Mouse (Mus musculus) CH12.LX (cell line): ENCODE results near the gene Cep41. TPM values are rescaled to one million over a fixed set of nuclear protein-coding genes. Genes with fewer than 3 reads are reported as not detected.

ENCODE experiments used
- DNase-seq: peaks from one replicate; pipeline ENCODE4 v3.0.0-alpha.2; 2013; ENCODE audit errors: extremely low read depth
- H3K27ac ChIP-seq: 2 replicates; pipeline ENCODE4 v1.5.1; 2012; ENCODE audit warnings: low read depth, mild to moderate bottlenecking, control low read depth, moderate library complexity; ENCODE audit not compliant: insufficient read depth
- H3K27me3 ChIP-seq: replicated peaks from 2 replicates; pipeline ENCODE3; 2012; ENCODE audit warnings: inconsistent platforms
- H3K36me3 ChIP-seq, 2 experiments: replicated peaks in 1 of 2; 2 replicates each; pipeline versions ENCODE3 to v1.6.1; 2012; ENCODE audit warnings: inconsistent platforms in 1 of 2, low read length in 1 of 2, mild to moderate bottlenecking in 1 of 2, mixed read lengths in 1 of 2, moderate library complexity in 1 of 2; ENCODE audit not compliant: control insufficient read depth in 1 of 2, insufficient read depth in 1 of 2
- H3K4me1 ChIP-seq, 2 experiments: 2 replicates each; pipeline ENCODE4 v1.6.1; 2012; ENCODE audit warnings: inconsistent platforms in 1 of 2, moderate library complexity in 1 of 2; ENCODE audit not compliant: insufficient read depth in 2 of 2, control insufficient read depth in 1 of 2
- H3K4me2 ChIP-seq: 2 replicates; pipeline ENCODE4 v1.6.1; 2012; ENCODE audit warnings: low read depth, mild to moderate bottlenecking, control low read depth; ENCODE audit not compliant: poor library complexity, insufficient read depth, severe bottlenecking
- H3K4me3 ChIP-seq, 3 experiments: fragments of 150-350 bp in 1 of 3; sonication (generic) in 1 of 3; replicated peaks in 1 of 3; 2 replicates each; pipeline versions ENCODE3 to v1.5.1; 2011 to 2012; ENCODE audit warnings: low read depth in 2 of 3, low read length in 2 of 3, mild to moderate bottlenecking in 2 of 3, moderate library complexity in 2 of 3, control low read depth in 1 of 3, improper control_type of control experiment in 1 of 3, inconsistent platforms in 1 of 3, mixed read lengths in 1 of 3; ENCODE audit not compliant: poor library complexity in 1 of 3
- H3K79me2 ChIP-seq: replicated peaks from 2 replicates; pipeline ENCODE4 v1.6.1; 2012; ENCODE audit warnings: mild to moderate bottlenecking, moderate library complexity; ENCODE audit not compliant: control insufficient read depth, poor library complexity, insufficient read depth, severe bottlenecking; ENCODE audit errors: extremely low read depth
- H3K9ac ChIP-seq: 2 replicates; pipeline ENCODE4 v1.6.1; 2012; ENCODE audit warnings: low read depth, mild to moderate bottlenecking, control low read depth, moderate library complexity; ENCODE audit not compliant: insufficient read depth
- H3K9me3 ChIP-seq: replicated peaks from 2 replicates; pipeline ENCODE3; 2012; ENCODE audit warnings: low read length, inconsistent platforms, mixed read lengths
- CHD1 ChIP-seq: IDR thresholded peaks from 2 replicates; pipeline ENCODE4 v1.6.1; 2012; ENCODE audit warnings: low read depth, low read length, improper control_type of control experiment, inconsistent platforms
- CTCF ChIP-seq, 2 experiments: IDR thresholded peaks in 1 of 2; conservative IDR thresholded peaks in 1 of 2; 2 replicates each; pipeline ENCODE4 v1.5.1; 2011 to 2012; ENCODE audit warnings: low read depth in 2 of 2, low read length in 2 of 2, improper control_type of control experiment in 1 of 2, inconsistent platforms in 1 of 2, mild to moderate bottlenecking in 1 of 2, moderate library complexity in 1 of 2
- ELF1 ChIP-seq: IDR thresholded peaks from 2 replicates; pipeline ENCODE4 v1.6.1; 2014; ENCODE audit warnings: low read depth, mild to moderate bottlenecking, inconsistent platforms, low read length, improper control_type of control experiment
- IRF4 ChIP-seq: IDR thresholded peaks from 2 replicates; pipeline ENCODE4 v1.6.1; 2014; ENCODE audit warnings: low read depth, mild to moderate bottlenecking, inconsistent platforms, low read length, improper control_type of control experiment
- MAFK ChIP-seq: IDR thresholded peaks from 2 replicates; pipeline ENCODE4 v1.6.1; 2011; ENCODE audit warnings: low read length, improper control_type of control experiment; ENCODE audit not compliant: insufficient replicate concordance
- MAX ChIP-seq: IDR thresholded peaks from 2 replicates; pipeline ENCODE4 v1.6.1; 2011; ENCODE audit warnings: low read length, improper control_type of control experiment
- MAZ ChIP-seq: IDR thresholded peaks from 2 replicates; pipeline ENCODE4 v1.6.1; 2012; ENCODE audit warnings: low read depth, mild to moderate bottlenecking, inconsistent platforms, low read length, improper control_type of control experiment, moderate library complexity
- MYC ChIP-seq: IDR thresholded peaks from 2 replicates; pipeline ENCODE4 v1.6.1; 2011; ENCODE audit warnings: low read depth, mild to moderate bottlenecking, improper control_type of control experiment, low read length
- NELFE ChIP-seq: IDR thresholded peaks from 2 replicates; pipeline ENCODE4 v1.6.1; 2011; ENCODE audit warnings: low read depth, low read length, improper control_type of control experiment
- NRF1 ChIP-seq: IDR thresholded peaks from 2 replicates; pipeline ENCODE4 v1.6.1; 2014; ENCODE audit warnings: low read depth, mild to moderate bottlenecking, inconsistent platforms, low read length, improper control_type of control experiment, moderate library complexity
- PAX5 ChIP-seq: IDR thresholded peaks from 2 replicates; pipeline ENCODE4 v1.6.1; 2012; ENCODE audit warnings: low read length, inconsistent platforms, mixed read lengths
- RAD21 ChIP-seq: IDR thresholded peaks from 2 replicates; pipeline ENCODE4 v1.6.1; 2011; ENCODE audit warnings: low read depth, mild to moderate bottlenecking, low read length, improper control_type of control experiment, moderate library complexity
- SMC3 ChIP-seq: IDR thresholded peaks from 2 replicates; pipeline ENCODE4 v1.6.1; 2011; ENCODE audit warnings: low read depth, low read length, improper control_type of control experiment
- TBP ChIP-seq: conservative IDR thresholded peaks from 2 replicates; pipeline ENCODE4 v1.6.1; 2011; ENCODE audit warnings: low read depth, low read length, improper control_type of control experiment
- TCF12 ChIP-seq: IDR thresholded peaks from 2 replicates; pipeline ENCODE4 v1.6.1; 2014; ENCODE audit warnings: low read depth, mild to moderate bottlenecking, inconsistent platforms, low read length, improper control_type of control experiment
- USF2 ChIP-seq: conservative IDR thresholded peaks from 2 replicates; pipeline ENCODE4 v1.6.1; 2011; ENCODE audit warnings: low read depth, low read length, improper control_type of control experiment
- ZC3H11A ChIP-seq: IDR thresholded peaks from 2 replicates; pipeline ENCODE4 v1.6.1; 2012; ENCODE audit warnings: low read depth, mild to moderate bottlenecking, inconsistent platforms, low read length, improper control_type of control experiment
- ZMIZ1 ChIP-seq: IDR thresholded peaks from 2 replicates; pipeline ENCODE4 v1.6.1; 2012; ENCODE audit warnings: low read depth, mild to moderate bottlenecking, inconsistent platforms, low read length, improper control_type of control experiment
- ZNF384 ChIP-seq: IDR thresholded peaks from 2 replicates; pipeline ENCODE4 v1.6.1; 2012; ENCODE audit warnings: low read depth, low read length, improper control_type of control experiment, inconsistent platforms
- dilution Hi-C: fragments of 300-500 bp; cut with MboI; formaldehyde crosslinking; loops from 2 replicates; pipeline ENCODE4 v1.14.3; 2020; ENCODE audit warnings: low sequenced_read_pairs; ENCODE audit not compliant: extremely low pct_unique_long_range_greater_than_20kb, extremely low pct_ligation_motif_present
- in situ Hi-C: fragments of 300-500 bp; cut with MboI; formaldehyde crosslinking; loops from 3 replicates; pipeline ENCODE4 v1.14.3; 2019; ENCODE audit warnings: low sequenced_read_pairs, low pct_ligation_motif_present, low pct_unique_long_range_greater_than_20kb, mixed read lengths
- polyA plus RNA-seq: library from polyadenylated mRNA; unstranded; fragments of >175 nt; gene quantifications from 2 replicates; pipeline ENCODE4 v1.2.1, GENCODE M21; 2012; ENCODE audit warnings: low read depth; ENCODE audit not compliant: insufficient read length
- total RNA-seq, 2 experiments: library from RNA; depleted of rRNA; stranded (reverse); fragments of 300-350 nt in 1 of 2; fragments of >200 nt in 1 of 2; gene quantifications; 2 replicates each; pipeline ENCODE4 v1.2.3; 2012 to 2014

Gene Cep41
- total and polyA plus RNA-seq, 3 experiments = 4.2 to 11.4 (median 8.7) TPM

- Histone ChIP-seq H3K79me2 (no peaks in the 10 kb centered on the region), H3K36me3 (peaks cover 0 to 25% of the 10 kb centered on the region in 2 experiments), H3K9me3 (no peaks in the 10 kb centered on the region), H3K4me1 (no peaks in the 10 kb centered on the region), H3K4me2 (no peak overlapping the region), H3K27ac (no peak overlapping the region), H3K9ac (no peak overlapping the region), H3K27me3 (no peaks in the 10 kb centered on the region), H3K4me3 (no peak overlapping the region)
- in situ Hi-C loops (no loop called here), dilution Hi-C loops (no loop called here)
- TF ChIP-seq MAZ = no peak
- TF ChIP-seq ZNF384 = no peak
- TF ChIP-seq ZMIZ1 = no peak
- TF ChIP-seq NELFE = no peak
- TF ChIP-seq PAX5 = no peak
- TF ChIP-seq CTCF (conservative IDR thresholded peaks at IDR 0.05 in 1 of 2, IDR thresholded peaks at IDR 0.05 in 1 of 2; ENCODE audit: low read depth in 2 of 2, low read length in 2 of 2) = no peak
- no peak for TF ChIP-seq TCF12
- TF ChIP-seq MAFK = no peak
- TF ChIP-seq MYC = no peak
- TF ChIP-seq SMC3 = no peak
- TF ChIP-seq USF2 = no peak
- TF ChIP-seq MAX = no peak
- no peak for TF ChIP-seq CHD1
- DNase-seq = no peak
Observed at GRCm38 (mm10) chr6:30654402-30654859, 39.1 kb downstream of the Cep41 start.

GRCm38 (mm10) chr6:30653518-30653917 lies 40.0 kb downstream of the Cep41 start:
- in situ Hi-C loops = no loop called here

More at GRCm38 (mm10) chr6:30653518-30653917, 40.0 kb downstream of the Cep41 start:
- Histone ChIP-seq H3K79me2 (no peaks in the 10 kb centered on the region), H3K9me3 (no peaks in the 10 kb centered on the region), H3K4me2 (no peak overlapping the region), H3K27ac (no peak overlapping the region), H3K9ac (no peak overlapping the region), H3K4me1 (no peaks in the 10 kb centered on the region), H3K4me3 (no peak overlapping the region), H3K27me3 (no peaks in the 10 kb centered on the region), H3K36me3 (peaks cover 0 to 19% of the 10 kb centered on the region in 2 experiments)
- TF ChIP-seq ZC3H11A (no peak), PAX5 (no peak), NRF1 (no peak), IRF4 (no peak), TBP (no peak), ELF1 (no peak), RAD21 (no peak), SMC3 (no peak)
- DNase-seq = no peak
- dilution Hi-C loops = no loop called here
